Mouse (Mus musculus) layer of hippocampus, postnatal 25 days (tissue): Measurements from ENCODE around the gene Fgd5. TPM values are rescaled to one million over a fixed set of nuclear protein-coding genes. Genes with fewer than 3 reads are reported as not detected.

Source experiments
- DNase-seq, 2 experiments: peaks; one replicate each; pipeline ENCODE4 v3.0.0; 2022; ENCODE audit warnings: mixed read lengths in 2 of 2, low spot score in 1 of 2; ENCODE audit errors: extremely low spot score in 1 of 2
- total RNA-seq, 2 experiments: library from RNA; stranded (reverse); gene quantifications; 2 replicates each; pipeline ENCODE4 v1.2.3; 2021

Gene Fgd5
- total RNA-seq, 2 experiments from 2014 or later: 5.3 to 5.5 TPM

DNA sequence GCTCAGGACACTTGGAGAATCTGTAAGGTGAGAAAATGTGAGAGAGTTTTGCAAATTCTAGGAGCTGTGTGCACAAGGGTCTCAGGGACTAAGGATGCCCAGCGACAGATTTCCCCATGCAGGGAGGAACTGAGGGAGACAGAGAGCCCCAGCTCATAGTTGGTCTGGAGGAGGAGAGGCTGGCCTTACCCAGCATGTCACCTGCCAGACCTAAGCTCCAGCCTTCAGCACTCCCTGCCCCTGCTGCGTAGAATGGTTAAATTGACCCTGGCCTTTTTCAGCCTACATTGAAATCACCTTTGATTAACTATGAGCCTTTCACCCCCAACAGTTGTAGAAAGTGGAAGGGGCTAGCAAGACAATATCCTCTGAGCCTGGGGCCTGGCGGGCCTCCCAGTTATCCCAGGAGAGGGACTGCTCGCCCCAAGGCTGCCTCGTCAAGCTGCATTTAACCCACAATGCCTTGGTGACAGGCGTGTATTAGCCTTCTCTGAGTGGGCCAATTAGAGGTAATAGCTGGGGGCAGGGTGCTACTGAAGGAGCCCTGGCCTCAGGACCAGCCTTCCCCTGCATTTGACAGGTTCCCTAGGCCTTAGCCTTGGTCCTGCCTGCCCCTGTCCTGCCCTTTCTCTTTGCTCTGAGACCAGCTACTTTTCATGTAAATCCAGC lies 25.6 kb downstream of the Fgd5 start:
- DNase-seq: no peak

- no peak for DNase-seq
Measured at GRCm38 (mm10) chr6:92004806-92005205, 26.1 kb downstream of the Fgd5 start.

GRCm38 (mm10) chr6:92010895-92011294 lies 32.2 kb downstream of the Fgd5 start:
- no peak for DNase-seq

DNA sequence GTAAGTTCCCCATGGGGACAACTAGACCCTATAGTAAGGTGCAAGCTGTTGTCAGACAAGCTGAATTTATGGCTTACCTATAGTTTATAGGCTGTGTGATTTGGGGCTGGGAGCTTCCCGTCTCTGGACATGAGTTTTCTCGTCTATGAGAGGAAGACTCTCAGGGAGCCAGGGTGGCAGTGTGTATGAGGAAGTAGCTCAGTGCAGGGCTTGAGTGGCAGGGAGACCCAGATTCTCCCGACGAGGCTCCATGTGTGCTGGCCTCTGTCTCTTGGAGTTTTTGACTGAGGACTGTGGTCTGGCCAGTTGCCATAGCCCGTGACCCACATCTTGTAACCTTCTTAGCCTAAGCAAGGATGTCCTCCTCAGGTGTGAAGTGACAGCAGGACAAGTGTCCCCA lies 33.7 kb downstream of the Fgd5 start:
- no peak for DNase-seq

DNA sequence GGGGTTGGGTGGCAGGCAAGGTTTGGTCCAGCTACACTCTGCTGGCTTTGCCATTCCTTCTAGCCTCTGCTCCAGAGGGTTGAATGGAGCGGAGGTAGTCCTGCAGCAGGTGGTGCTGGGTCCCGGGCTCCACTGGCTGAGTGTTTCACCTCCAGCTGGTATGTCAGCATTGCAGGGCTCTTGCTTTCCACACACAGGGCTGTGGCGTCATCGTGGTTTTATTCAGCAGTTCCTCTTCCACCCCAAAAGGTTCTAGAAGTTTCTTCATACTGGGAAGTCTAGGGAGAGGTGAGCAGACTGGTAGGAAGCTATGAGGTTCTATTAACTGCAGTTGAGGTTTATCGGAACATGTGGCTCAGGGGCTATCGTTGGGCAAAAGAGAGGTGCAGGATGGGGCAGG lies 34.4 kb downstream of the Fgd5 start:
- DNase-seq: no peak

- DNase-seq: no peak
Measured at GRCm38 (mm10) chr6:92013620-92014019, 34.9 kb downstream of the Fgd5 start.

- no peak for DNase-seq
Measured at GRCm38 (mm10) chr6:92014936-92015335, 36.3 kb downstream of the Fgd5 start.

- no peak for DNase-seq
Measured at GRCm38 (mm10) chr6:92015848-92016247, 37.2 kb downstream of the Fgd5 start.

GRCm38 (mm10) chr6:92016738-92017137 lies 38.1 kb downstream of the Fgd5 start:
- DNase-seq: no peak

GRCm38 (mm10) chr6:92018421-92018820 lies 39.7 kb downstream of the Fgd5 start:
- DNase-seq: no peak

GRCm38 (mm10) chr6:92021061-92021460 lies 42.4 kb downstream of the Fgd5 start:
- DNase-seq: no peak

GRCm38 (mm10) chr6:92021506-92021905 lies 42.8 kb downstream of the Fgd5 start:
- no peak for DNase-seq

- no peak for DNase-seq
Measured at GRCm38 (mm10) chr6:92025252-92025651, 46.6 kb downstream of the Fgd5 start.

- DNase-seq: no peak
Measured at GRCm38 (mm10) chr6:92027379-92027778, 48.7 kb downstream of the Fgd5 start.

DNA sequence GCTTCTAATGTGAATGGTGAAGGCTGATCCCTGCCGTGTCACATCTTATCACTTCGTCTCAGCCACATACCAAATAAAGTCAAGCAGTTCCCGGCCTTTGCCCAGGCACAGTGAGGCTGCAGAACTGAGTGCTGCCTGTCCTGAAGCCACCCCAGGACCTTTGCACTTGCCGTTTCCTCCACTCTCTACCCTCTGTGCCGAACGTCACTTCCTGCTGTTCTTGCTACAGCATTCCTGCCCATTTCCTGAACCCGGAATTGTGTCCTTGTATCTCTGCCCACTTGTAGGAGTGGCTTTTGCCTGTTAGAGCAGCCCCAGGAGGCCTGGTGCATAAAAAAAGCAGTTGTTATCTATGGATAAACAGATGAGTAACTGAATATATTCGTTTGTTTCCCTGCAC lies 52.0 kb downstream of the Fgd5 start:
- DNase-seq: no peak

DNA sequence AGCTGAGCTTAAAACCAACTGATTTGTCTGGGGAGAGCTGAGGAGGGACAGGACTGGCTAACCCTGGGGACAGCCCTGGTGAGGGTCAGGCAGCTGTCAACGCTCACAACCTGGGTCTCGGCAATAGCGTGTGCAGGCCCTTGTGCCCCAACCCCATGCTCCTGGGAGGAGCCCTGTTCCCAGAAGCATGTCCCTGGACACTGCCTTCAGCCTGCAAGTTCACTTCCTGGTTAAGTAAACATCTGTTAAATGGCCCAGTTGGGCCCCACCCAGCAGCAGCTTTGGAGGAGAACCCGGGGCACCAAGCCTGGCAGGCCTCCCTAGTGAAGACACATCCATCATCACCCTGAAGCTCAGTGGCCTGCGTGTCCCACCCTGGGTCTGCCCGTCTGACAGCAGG lies 56.0 kb downstream of the Fgd5 start:
- DNase-seq: no peak

GRCm38 (mm10) chr6:92036372-92036771 lies 57.7 kb downstream of the Fgd5 start:
- no peak for DNase-seq

GRCm38 (mm10) chr6:92038158-92038557 lies 59.5 kb downstream of the Fgd5 start:
- DNase-seq: no peak

- DNase-seq: no peak
Measured at GRCm38 (mm10) chr6:92041271-92041670, 62.6 kb downstream of the Fgd5 start.

GRCm38 (mm10) chr6:92042055-92042454 lies 63.4 kb downstream of the Fgd5 start:
- DNase-seq: no peak

DNA sequence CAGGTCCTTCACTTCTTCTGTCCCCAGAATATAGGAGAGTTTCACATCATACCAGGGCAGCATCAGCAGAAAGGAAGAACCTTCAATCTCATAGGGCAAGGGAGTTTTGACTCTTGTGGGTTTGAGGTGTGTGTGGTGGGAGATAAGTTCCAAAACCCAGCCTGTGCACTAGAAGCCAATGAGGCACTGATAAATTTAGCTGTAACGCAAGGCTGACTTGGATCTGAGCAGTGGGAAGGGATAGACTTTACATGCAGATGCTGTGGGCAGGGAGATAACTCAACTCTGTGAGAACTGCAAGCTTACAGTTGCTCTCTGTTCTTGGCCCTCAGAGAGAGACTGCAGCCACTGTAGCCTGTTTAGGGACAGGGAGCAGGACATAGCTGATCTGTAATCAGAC lies 64.2 kb downstream of the Fgd5 start:
- no peak for DNase-seq

DNA sequence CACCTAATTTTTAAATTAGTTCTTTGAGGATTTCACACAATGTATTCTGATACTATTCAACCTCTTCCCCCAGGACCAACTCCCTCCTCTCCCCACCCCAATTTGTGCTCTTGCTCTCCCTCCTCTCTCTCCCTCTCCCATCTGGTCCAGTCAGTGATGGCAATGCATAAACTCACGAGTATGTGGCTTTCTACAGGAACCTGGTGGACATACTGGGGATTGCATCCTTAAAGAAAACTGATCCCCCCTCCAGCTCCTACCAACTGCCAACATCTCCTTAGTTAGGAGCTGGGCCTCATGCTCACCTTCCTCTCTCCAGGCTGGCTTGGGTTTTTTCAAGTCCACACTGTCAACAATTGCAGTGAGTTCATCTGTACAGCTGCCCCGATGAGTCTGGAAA lies 79.1 kb downstream of the Fgd5 start:
- DNase-seq: no peak

- no peak for DNase-seq
Measured at GRCm38 (mm10) chr6:92061725-92062124, 83.0 kb downstream of the Fgd5 start.
